Mouse (Mus musculus) effector memory CD4-positive, alpha-beta T cell, adult 7 months (primary cell): ENCODE results near the gene Crp. TPM values are rescaled to one million over a fixed set of nuclear protein-coding genes. Genes with fewer than 3 reads are reported as not detected.

ENCODE experiments used
- polyA plus RNA-seq: library from polyadenylated mRNA; unstranded; fragments of 100-300 nt; shearing (Covaris generic); gene quantifications from one replicate; pipeline ENCODE4 v1.2.1, GENCODE M21; 2017

Crp gene
- polyA plus RNA-seq: not detected

DNA sequence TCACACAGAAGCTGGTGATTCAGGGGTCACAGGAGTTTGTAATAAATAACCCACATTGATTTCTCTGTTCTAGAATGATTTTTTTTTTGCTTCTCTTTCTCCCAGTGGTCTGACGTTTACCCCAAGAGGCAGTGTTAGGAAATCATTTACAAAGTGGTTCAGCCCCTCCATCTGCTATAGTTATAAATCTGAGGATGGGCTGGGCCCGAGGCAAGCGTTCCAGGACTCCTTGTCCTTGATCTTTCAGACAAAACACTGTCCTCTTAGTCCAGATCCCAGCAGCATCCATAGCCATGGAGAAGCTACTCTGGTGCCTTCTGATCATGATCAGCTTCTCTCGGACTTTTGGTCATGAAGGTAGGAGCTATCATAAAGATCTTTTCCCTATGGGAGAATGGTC, at the start of gene Crp:
TSS of gene Crp (plus strand) at position 212 of the 400 bp plus-strand sequence.

Other genes with a start within 250 kb of the Crp start
- not detected for gene Slamf9, start 222.7 kb upstream of the Crp start, polyA plus RNA-seq
- 0.78 TPM for gene Igsf9, start 216.3 kb upstream of the Crp start, polyA plus RNA-seq
- 643 TPM for gene Tagln2, start 198.0 kb upstream of the Crp start, polyA plus RNA-seq
- gene Cfap45, start 177.3 kb upstream of the Crp start, polyA plus RNA-seq: 0.94 TPM
- gene Vsig8, start 142.1 kb upstream of the Crp start, polyA plus RNA-seq: not detected
- gene Slamf8, start 107.5 kb upstream of the Crp start, polyA plus RNA-seq: 0.60 TPM
- gene Fcrl6, start 95.5 kb upstream of the Crp start, polyA plus RNA-seq: not detected
- gene Dusp23, start 65.1 kb upstream of the Crp start, polyA plus RNA-seq: 3.1 TPM
- gene Apcs, start 197.0 kb downstream of the Crp start, polyA plus RNA-seq: not detected